Mouse (Mus musculus) inflammation-experienced regulatory T-cells, adult 6 months (primary cell): ENCODE measurements around the gene Mettl23. TPM values are rescaled to one million over a fixed set of nuclear protein-coding genes. Genes with fewer than 3 reads are reported as not detected.
A peak's percentile ranks its signal among the peaks of the same experiment; 100 is the strongest.
"Not testable (repeated sequence)": the region's sequence is repeated elsewhere in the genome, so short reads cannot be mapped to it uniquely, and the experiment has no call there.

Experiments used
- ATAC-seq: one replicate; pipeline ENCODE4 v1.8.0; 2017
- polyA plus RNA-seq, 3 experiments: library from polyadenylated mRNA; unstranded; fragments of 100-300 nt; shearing (Covaris generic); gene quantifications; one replicate each; pipeline ENCODE4 v1.2.1; 2017

Gene Mettl23
- polyA plus RNA-seq, 3 experiments from 2014 or later = 121 to 151 (median 145) TPM

DNA sequence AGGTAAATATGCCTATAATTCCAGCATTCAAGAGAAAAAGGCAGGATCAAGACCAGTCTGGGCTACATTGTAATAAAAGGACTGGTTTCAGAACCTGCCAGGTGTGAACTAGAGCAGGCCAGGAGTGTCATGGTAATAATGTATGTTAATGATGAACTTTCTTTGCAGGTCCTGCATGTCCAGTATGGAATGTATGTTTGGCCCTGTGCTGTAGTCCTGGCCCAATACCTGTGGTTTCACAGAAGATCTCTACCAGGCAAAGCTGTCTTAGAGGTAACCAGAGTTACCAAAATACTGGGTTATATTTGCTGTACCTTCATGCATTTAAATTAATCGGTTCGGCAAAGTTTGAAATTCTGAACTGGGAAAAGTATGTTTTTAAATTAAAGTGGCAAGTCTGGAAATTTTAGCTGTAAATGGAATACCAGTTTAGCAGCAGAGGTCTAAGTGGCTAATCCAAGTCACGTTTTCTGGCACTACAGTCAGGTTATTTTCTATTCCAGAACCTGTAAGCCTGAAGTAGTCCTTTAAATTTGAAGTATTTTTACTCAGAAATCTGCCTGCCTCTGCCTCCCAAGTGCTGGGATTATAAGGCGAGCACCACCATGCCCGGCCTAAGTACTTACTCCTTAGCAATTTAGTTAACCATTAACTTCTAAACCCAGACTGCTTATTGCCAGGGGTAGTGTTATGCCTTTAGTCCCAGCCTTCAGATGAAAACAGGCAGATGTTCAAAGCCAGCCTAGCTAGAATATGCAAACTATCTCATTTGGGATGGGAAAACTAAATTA lies 5.2 kb downstream of the Mettl23 start:
- ATAC-seq = no peak

DNA sequence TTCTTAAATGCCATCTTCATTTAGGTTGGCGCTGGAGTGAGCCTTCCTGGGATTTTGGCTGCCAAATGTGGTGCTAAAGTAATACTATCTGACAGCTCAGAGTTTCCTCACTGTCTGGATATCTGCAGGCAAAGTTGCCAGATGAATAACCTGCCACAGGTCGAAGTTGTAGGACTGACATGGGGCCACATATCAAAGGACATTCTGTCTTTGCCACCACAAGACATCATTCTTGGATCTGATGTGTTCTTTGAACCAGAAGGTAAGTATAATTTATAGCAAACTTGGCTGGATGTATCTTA lies 5.8 kb downstream of the Mettl23 start:
- ATAC-seq = not testable (repeated sequence)

DNA sequence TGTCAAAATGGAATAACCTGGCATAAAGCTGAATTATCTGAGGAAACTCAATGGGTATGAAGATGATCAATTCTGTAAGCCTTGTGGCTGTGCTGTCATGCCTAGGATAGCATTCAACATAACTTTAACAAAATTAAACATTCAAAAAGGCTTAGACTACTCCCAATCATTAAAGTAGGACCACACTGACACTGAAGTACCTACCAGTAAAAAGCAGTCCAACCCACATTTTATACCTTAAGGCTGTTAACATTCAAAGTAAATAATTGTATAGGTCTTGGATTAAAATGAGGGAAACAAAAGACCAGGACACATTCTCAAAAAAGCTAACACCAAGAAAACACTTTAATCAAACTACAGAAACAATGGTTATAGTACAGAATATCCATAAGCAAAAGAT lies 6.5 kb downstream of the Mettl23 start:
- no peak for ATAC-seq

DNA sequence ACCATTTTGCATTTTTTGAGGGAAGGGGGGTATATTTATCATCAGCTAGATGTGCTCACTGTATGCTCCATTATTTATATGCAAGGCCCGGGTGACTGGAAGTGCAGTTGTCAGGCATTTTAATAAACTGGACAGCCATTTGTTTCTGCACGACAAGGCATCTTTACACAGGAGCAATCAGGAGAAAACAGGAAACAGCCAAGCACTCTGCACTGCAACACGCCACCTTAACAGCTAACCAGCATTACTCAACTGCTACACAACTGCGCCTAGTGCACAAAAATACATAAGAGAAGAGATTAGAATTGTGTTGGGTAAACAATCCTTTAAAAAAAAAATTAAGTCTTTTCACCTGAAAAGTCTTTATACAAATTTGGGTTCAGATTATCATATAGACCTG lies 7.0 kb downstream of the Mettl23 start:
- no peak for ATAC-seq

DNA sequence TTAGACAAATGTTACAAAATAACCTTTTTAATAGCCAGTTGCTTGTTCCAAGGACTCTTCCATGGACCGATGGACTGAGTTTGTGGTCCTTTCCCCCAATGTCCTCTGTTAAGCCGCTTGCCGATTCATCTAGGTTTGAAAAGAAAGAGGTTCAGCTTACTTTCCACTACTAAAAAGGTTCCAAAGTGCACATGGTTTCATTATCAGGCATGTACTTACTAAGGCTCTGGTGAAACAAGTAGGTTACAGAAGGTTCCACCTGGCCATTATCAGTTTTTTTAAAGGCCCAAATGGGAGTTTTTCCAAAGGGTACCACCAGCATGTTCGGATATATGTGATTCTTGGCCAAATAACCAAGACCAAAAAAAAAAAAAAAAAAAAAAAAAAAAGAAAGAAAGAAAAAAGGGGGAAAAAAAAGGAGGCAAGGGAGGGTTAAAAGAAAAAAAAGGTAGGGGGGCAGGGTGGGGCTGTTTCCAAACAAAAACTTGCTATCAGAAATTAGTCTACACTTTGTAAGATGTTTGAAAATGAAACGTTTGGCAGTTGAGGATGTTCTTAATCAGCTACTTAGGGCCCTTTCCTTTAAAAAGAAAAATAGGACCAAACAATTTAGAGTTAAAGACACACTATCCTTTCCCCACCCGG lies 7.9 kb downstream of the Mettl23 start:
- no peak for ATAC-seq

DNA sequence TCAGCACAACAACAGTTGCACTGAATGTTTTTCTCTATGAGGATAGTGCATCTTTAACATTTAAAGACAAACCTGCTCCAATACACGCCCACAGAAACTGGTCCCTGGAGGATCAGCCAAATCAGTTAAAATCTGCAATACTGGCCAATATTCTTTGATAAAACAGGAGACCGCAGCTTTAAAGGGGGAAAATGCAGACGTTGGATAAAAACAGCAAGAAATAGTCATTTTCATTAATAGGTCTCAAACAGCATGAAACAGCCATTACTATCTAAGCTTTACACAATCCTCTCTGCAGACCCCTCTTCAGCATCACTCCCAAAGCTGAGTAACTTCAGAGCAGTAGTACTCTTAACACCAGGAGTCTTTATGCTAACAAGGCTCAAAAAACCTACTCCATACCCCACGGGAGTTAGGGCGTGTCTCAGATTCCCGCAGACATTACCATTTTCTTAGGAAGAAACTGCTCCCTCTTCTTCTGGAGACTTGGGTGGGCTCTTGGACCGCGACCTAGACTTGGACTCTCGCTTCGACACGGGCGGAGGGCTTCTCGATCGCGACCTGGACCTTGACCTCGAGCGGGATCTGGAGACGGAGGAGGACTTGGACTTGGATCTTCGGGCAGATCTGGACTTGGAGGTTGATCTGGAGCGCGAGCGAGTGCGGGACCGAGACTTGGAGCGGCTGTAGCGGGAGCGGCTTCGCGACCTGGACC lies 8.7 kb downstream of the Mettl23 start:
- ATAC-seq = no peak

DNA sequence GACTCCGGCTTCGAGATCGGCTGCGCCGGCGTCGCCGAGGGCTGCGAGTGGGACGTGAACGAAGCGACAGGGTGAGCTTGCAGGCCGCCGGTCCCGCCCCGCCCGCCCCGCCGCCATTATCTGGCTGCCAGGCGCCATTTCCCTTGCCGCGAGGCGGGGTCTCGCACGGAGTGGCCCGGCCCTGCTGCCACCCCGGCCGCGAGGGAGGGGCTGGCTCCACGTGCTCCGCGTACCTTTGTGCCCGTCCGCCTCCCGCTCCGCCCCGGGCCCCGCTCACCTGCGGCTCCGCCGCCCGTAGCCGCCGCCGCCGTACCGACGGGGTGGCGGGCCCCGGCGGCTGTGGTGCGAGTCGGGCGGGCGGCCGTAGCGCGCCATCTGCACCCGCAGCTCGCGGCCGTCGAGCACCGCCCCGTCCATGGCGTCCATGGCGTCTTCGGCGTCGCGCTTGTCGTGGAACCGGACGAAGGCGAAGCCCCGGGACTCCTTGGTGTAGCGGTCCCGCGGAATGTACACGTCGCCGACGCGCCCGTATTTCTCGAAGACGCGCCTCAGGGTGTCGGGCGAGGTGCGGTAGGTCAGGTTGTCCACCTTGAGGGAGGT lies 9.3 kb downstream of the Mettl23 start, which contains the start of gene Mfsd11:
Gene Mfsd11 (plus strand): TSS at position 150 of the 600 bp plus-strand sequence.
- peak; percentile 44 for ATAC-seq

DNA sequence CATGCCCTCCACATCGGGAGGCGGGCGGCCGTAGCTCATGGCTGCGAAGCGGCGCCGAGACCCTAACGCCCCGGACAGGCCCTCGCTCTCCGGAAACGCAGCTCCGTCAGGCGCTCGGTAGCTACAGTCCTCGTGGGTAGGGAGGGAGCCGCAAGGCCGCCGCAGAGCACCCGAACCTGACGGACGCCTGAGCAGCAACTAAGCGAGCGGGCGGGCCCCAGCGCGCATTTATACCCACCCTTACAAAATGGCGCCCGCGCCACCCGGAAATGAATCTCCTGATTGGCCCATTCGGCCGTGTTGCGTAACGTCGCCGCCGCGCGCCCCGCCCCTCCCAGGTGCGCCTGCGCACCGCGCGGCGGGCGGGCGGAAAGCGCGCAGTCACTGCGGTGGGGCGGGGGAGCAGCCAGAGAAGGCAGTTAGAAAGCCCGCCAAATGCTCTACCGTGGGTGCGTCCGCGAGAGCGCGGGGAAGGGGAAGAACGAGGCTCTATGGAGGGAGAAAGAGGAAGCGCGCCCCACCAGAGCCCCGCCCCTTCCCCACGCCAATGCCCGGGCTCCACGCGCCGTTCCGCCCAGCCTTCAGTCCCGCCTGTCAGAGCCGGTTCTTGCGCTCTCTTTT lies 9.9 kb downstream of the Mettl23 start, which contains the start of gene Srsf2:
Gene Srsf2 (minus strand): TSS at position 204 of the 621 bp plus-strand sequence.
- peak; percentile 74 for ATAC-seq

DNA sequence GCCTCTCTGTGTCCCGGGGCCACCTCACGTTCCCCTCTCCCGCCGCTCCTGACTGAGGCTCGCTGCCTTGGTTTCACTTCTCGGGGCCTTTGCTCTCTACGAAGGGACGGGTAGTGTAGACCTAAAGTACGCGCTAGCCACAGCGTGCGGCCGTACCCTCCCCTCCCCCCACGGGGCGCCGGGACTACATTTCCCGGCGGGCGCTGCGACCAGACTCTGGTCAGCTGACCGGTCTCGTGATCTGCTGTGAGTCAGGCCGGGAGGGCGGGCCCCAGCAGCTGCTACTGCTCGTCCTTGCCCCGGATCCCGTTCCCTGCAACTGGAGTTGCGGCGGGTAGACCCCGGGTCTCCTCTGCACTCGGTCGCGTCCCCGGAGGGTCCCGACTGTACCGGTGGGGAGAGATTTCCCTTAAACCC lies 10.4 kb downstream of the Mettl23 start:
- ATAC-seq = peak; percentile 72

DNA sequence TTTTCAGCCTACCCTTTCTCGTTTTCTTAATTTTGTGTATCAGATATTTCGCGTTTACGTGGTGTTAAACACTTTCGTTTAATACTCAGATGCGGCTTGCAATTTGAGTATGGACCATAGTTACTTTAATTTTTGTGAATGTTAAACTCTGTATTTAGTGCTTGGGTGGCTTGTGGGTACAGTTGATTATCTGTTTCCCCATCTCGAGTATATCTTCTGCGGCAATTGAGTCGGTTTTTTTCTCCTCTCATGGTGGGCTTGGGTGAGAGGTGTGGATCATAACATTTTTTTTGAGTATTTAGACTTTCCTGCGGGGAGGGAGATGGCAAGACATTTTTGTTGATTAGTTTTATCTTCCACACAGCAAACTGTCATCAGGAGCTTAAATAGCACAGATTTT lies 11.2 kb downstream of the Mettl23 start:
- no peak for ATAC-seq

DNA sequence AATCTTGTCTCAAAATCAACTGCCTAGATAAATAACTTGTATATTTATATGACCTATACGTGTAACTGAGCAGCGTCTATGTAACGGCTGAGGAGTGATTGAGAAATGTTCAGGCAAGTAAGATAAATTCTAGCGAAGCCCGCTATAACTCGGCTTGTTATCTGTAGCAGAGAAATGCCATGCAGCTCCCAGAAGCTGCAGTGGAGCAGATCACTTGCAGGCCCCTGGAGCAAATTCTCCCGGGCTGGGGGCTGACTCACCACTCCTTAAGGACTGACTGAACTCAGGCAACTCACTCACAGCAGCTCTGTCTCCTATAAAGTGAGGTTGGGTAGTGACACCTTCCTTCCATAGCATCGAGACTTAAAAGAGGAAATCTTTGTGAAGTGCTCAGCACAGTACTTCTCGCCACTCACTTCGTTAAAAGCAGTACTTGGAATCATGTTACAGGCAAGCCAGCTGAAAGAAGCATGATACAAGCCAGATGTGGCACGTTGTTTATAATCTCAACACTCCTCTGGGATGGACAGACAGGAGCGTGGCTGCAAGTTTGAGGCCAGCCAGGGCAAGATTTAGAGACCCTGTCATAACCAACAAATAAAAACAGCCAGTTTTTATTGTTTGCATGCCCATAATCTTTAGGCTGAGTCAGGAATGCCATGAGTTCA lies 14.2 kb downstream of the Mettl23 start:
- ATAC-seq = no peak

DNA sequence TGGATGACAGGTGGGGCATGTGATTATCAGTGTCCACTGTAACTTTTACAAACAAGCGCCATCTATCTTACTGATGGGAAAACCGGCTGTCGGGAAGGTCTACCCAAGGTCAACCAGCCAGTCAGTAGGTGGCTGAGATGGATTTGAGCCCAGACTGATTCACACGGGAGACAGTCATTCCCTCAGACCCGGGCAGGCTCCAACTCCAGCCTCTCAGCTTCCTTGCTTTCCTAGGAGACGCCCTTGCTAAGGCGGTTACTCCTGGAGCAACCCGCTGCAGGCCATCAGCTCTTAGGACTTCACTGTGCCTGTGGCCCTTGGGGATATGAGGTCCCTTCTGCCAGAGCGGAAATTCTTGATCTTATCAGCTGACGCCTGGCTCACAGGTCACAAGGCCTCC lies 21.4 kb downstream of the Mettl23 start:
- no peak for ATAC-seq

DNA sequence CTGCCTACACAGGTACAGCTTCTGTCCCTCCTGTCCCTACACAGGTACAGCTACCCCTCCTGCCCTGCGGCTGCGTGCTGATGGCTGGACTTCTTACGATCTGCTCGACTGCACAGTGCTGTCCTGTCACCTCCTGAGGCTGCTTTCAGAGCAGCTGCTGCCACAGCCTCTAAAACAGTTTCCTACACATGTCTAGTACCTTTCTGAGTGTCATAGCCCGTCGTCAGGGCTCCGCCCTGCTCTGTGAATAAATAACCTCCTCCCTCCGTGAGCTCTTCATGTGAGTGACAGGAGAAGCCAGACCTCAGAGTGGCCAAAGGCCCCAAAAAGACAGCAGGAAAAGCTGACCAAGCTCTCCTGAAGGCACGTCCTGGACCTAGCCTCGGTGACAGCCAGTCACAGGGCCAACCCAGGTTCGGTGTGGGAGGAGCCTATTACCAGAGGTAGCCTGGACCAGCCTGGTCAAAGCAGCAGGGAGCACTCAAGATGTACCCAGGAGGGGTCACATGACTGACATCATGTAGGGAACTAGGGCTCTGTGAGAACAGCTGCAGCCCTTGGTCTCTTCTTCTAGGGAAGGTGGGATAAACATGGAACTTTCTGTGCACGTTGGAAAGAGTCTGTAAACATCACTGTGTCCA lies 23.0 kb downstream of the Mettl23 start:
- no peak for ATAC-seq

DNA sequence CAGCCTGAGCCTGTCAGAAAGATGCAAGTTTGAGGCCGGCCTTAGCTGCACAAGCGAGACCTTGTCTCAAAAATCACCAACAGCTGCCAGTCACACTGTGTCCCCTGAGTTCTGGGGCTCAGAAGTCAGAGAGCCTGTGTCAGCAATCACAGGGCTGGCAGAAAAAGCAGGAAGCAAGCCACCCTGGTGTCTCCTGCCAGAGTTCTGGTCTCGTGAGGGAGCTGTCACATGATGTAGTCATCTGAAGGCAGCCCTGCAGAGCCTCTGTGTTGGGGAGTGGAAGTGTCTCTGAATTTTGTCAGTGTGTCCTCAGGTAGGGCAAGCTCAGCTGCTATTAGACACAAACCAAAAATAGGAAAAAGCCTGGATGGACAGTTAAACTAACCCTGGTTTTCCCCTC lies 25.1 kb downstream of the Mettl23 start:
- ATAC-seq = peak; percentile 32

DNA sequence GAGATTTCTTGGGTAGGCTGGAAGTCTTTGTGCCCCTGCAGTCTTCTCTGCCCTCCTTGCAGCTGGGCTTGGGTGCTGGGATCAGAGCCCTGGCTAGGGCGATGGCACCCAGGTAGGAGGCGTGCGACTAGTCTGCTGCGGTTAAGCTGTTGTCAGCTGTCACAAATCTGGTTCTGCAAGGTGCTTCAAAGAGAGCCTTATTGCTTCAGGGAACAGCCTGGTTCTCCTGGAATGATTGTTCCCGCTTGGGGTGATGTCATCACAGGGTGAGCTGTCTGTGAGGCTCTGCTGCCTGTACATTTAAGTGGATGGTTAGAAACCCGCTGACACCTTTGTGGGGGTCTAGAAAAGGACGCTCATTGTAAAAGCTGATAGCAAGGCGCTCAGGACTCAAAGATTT lies 26.1 kb downstream of the Mettl23 start:
- ATAC-seq = no peak

DNA sequence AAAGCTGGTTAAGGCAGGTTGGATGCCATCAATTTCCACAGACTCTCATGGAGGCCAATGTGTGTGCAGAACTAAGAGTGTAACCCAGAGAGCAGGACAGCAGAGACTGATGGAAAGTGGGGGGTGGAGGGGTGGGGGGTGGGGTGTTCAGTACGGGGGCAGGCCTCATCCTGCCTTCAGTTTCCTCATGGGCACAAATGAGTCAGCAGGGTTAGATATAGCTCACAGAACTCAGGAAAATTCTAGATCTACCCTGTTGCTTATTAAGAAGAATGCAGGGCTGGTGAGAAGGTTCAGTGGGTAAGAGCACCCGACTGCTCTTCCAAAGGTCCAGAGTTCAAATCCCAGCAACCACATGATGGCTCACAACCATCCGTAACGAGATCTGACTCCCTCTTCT lies 26.6 kb downstream of the Mettl23 start:
- ATAC-seq = peak; percentile 43

DNA sequence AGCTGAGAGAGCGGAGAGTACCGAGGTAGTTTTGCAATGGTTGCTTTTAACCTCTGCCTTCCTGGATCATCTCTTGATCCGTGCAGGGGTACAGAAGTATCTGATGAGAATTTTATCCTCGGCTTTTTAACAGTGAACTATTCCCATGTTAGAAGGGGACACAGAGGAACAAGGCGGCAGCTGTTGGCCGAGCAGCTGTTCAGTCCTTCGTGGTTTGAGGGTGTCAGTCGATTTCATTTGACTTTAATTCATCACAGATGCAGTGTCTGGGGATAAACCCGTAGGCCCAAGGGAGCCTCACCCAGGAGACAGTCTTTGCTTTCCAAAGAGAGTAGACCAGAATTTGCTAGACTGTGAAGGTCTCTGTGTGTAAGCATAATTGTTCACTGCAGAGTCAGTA lies 28.5 kb downstream of the Mettl23 start:
- ATAC-seq = no peak

DNA sequence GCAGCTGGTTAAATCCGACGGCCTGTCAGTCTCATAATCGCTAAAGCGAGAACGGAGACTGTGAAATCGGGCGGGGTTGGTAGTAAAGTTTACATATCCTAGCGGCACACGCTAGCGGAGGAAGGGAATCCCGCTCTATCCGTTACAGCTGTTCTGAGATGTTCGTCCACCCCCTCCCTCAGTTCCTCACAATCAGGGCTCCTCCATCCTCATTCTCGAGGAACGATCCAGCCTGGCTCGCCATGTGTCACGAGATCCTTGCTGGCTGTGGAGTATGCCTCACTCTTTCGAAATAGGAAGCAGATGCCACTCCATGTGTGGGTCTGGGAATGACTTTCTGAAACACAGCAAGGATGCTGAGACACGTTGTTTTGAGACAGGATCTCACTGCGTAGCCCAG lies 30.9 kb downstream of the Mettl23 start:
- no peak for ATAC-seq

DNA sequence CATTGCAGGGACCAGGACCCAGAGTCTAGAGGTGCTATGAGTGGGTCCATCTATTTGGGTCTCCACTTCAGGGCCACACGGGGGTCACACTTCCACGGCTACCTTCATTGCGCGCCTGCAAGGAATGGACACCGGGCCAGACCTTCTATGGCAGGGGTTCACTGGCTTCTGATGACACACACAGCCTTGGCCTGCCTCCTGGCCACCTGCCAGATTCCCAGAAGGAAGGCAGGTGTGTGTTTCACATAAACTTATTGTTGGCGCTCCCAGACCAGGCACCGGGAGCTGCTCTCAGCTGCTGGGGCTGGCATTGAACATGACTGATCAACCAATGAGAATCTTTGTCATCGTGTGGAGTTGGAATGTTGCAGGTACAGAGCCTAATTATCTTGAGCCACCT lies 35.4 kb downstream of the Mettl23 start:
- ATAC-seq = no peak

DNA sequence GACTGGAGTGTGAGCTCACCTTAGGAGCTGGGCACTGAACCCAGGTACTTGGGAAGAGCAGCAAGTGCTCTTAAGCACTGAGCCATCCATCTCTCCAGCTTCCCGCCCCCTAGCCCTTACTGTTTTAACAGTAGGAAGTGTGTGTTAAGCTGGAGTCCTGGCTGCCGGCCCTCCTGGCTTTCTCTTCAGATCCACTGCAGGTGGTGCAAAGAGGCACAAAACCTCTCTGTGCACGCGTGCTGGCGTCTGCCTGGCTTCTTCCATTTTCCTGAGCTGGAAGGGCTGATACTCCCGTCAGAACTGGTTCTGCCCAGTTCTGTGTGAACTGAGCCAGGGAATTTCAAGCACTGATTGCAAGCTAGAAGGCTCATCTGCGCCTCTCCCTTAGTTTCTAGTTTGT lies 37.8 kb downstream of the Mettl23 start:
- no peak for ATAC-seq

DNA sequence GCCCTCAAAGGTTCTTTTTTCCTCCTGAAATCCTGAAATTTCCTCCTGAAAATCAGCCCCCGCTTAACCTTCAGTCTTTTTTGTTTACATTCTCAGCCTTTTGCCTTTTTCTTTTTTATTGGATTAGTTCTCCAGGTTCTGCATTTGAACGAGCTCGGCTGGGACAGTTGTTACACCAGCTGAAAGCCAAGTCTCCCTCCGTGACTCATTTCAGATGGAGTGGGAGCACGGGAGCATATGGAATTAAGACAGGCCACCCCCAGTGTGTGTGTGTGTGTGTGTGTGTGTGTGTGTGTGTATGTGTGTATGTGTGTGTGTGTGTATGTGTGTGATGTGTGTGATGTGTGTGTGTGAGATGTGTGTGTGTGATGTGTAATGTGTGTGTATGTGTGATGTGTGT lies 38.4 kb downstream of the Mettl23 start:
- no peak for ATAC-seq

DNA sequence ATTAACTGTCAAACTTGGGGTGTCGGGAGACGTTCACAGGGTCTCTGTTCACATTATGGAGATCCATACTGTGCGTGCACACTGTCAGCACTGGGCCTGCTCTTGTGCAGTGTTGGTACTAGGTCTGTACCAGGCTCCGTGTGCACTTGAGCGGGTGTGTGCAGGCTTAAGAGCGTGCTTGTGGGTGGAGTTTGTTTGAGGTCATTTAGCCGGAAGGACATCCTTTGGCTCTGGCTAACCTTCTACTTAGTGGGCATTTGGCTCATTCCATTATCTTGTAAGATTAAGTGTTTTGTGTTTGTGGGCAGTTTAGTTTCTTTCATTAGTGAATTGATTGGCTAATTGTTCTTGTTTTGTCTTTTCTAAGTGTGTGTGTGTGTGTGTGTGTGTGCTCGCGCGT lies 39.4 kb downstream of the Mettl23 start:
- no peak for ATAC-seq
